Mouse (Mus musculus) lung, embryonic 16.5 days (tissue): Measurements from ENCODE around the gene Sdccag8. TPM values are rescaled to one million over a fixed set of nuclear protein-coding genes. Genes with fewer than 3 reads are reported as not detected.
A peak's percentile ranks its signal among the peaks of the same experiment; 100 is the strongest.

Experiments
- ATAC-seq: fragments of 200-750 bp; cut with Nextera tagmentation; 2 replicates; pipeline ENCODE4 v1.8.0; 2017; ENCODE audit warnings: low read depth, mild to moderate bottlenecking, moderate library complexity
- H3K27ac ChIP-seq: fragments of 300-500 bp; sonication (generic); 2 replicates; pipeline ENCODE4 v1.5.1; 2014; ENCODE audit warnings: mild to moderate bottlenecking, control low read depth, low read length
- H3K27me3 ChIP-seq: fragments of 300-500 bp; sonication (generic); 2 replicates; pipeline ENCODE4 v1.6.1; 2014; ENCODE audit warnings: low read depth, low read length, mixed read lengths; ENCODE audit not compliant: control insufficient read depth, insufficient read depth
- H3K36me3 ChIP-seq: fragments of 300-500 bp; sonication (generic); 2 replicates; pipeline ENCODE4 v1.6.1; 2014; ENCODE audit warnings: low read length; ENCODE audit not compliant: control insufficient read depth, insufficient read depth
- H3K4me1 ChIP-seq: fragments of 300-500 bp; sonication (generic); replicated peaks from 2 replicates; pipeline ENCODE4 v1.6.1; 2014; ENCODE audit warnings: low read length, mixed read lengths; ENCODE audit not compliant: control insufficient read depth, insufficient read depth
- H3K4me2 ChIP-seq: fragments of 300-500 bp; sonication (generic); 2 replicates; pipeline ENCODE4 v1.6.1; 2014; ENCODE audit warnings: low read depth, low read length, control low read depth
- H3K4me3 ChIP-seq: fragments of 300-500 bp; sonication (generic); 2 replicates; pipeline ENCODE4 v1.5.1; 2014; ENCODE audit warnings: mild to moderate bottlenecking, low read length, control low read depth
- H3K9ac ChIP-seq: fragments of 300-500 bp; sonication (generic); 2 replicates; pipeline ENCODE4 v1.6.1; 2014; ENCODE audit warnings: low read length, control low read depth
- H3K9me3 ChIP-seq: fragments of 300-500 bp; sonication (generic); 2 replicates; pipeline ENCODE4 v1.6.1; 2016; ENCODE audit warnings: low read length; ENCODE audit not compliant: control insufficient read depth
- WGBS: fragments of 180-500 bp; shearing (Covaris S2); extraction: QIAGEN DNeasy Blood & Tissue Kit; methylation state at CpG from one replicate; pipeline ENCODE4 v1.1.7; 2014; 5-methylcytosine and 5-hydroxymethylcytosine counted together
- polyA plus RNA-seq: library from polyadenylated mRNA; unstranded; fragments of >200 nt; fragmentation: Nextera tagmentation; extraction: Ambion mirVana; gene quantifications from 2 replicates; pipeline ENCODE4 v1.2.1, GENCODE M21; 2015

Sdccag8 gene
- polyA plus RNA-seq, 1 experiment from 2014 or later: 16.9 TPM

GRCm38 (mm10) chr1:177012774-177013173, 198.3 kb downstream of the Sdccag8 start:
- WGBS: 80% methylated on average over 3 of the region's 3 CpGs
- H3K4me1 ChIP-seq: peaks cover 22% of the 10 kb centered on the region
- ATAC-seq: no peak

GRCm38 (mm10) chr1:177013313-177013712, 198.9 kb downstream of the Sdccag8 start:
- WGBS: 73% methylated on average over 1 of the region's 1 CpGs
- Histone ChIP-seq H3K27ac (no peak overlapping the region), H3K4me3 (no peak overlapping the region), H3K9me3 (no peaks in the 10 kb centered on the region), H3K4me2 (no peak overlapping the region), H3K4me1 (peaks cover 22% of the 10 kb centered on the region), H3K27me3 (no peaks in the 10 kb centered on the region), H3K36me3 (no peaks in the 10 kb centered on the region), H3K9ac (no peak overlapping the region)
- ATAC-seq: no peak

More at GRCm38 (mm10) chr1:177012774-177013173, 198.3 kb downstream of the Sdccag8 start:
- H3K27me3 ChIP-seq: no peaks in the 10 kb centered on the region
- no peak overlapping the region for H3K9ac ChIP-seq
- H3K27ac ChIP-seq: no peak overlapping the region
- H3K9me3 ChIP-seq: no peaks in the 10 kb centered on the region
- no peaks in the 10 kb centered on the region for H3K36me3 ChIP-seq
- no peak overlapping the region for H3K4me3 ChIP-seq
- H3K4me2 ChIP-seq: no peak overlapping the region

GRCm38 (mm10) chr1:177013776-177014175, 199.3 kb downstream of the Sdccag8 start:
- Histone ChIP-seq H3K4me2 (no peak overlapping the region), H3K36me3 (no peaks in the 10 kb centered on the region), H3K4me1 (peaks cover 20% of the 10 kb centered on the region), H3K4me3 (no peak overlapping the region), H3K27ac (peak overlapping the region; percentile 58), H3K9me3 (no peaks in the 10 kb centered on the region), H3K27me3 (no peaks in the 10 kb centered on the region), H3K9ac (no peak overlapping the region)
- 67% methylated on average over 3 of the region's 3 CpGs for WGBS
- no peak for ATAC-seq

- H3K36me3 ChIP-seq: no peaks in the 10 kb centered on the region
- WGBS: 37% methylated on average over 2 of the region's 2 CpGs
- ATAC-seq: peak; percentile 45
Observed at GRCm38 (mm10) chr1:177014346-177014745, 199.9 kb downstream of the Sdccag8 start.

GRCm38 (mm10) chr1:177014921-177015439, 200.5 kb downstream of the Sdccag8 start:
- no peak overlapping the region for H3K9ac ChIP-seq
- 45% methylated on average over 6 of the region's 6 CpGs for WGBS
- no peaks in the 10 kb centered on the region for H3K27me3 ChIP-seq
- peak overlapping the region; percentile 58 for H3K27ac ChIP-seq
- no peaks in the 10 kb centered on the region for H3K9me3 ChIP-seq
- H3K4me2 ChIP-seq: no peak overlapping the region
- H3K4me3 ChIP-seq: no peak overlapping the region
- no peaks in the 10 kb centered on the region for H3K36me3 ChIP-seq
- H3K4me1 ChIP-seq: peaks cover 15% of the 10 kb centered on the region
- ATAC-seq: peak; percentile 67

More at GRCm38 (mm10) chr1:177014346-177014745, 199.9 kb downstream of the Sdccag8 start:
- Histone ChIP-seq H3K9me3 (no peaks in the 10 kb centered on the region), H3K9ac (no peak overlapping the region), H3K4me3 (no peak overlapping the region), H3K27me3 (no peaks in the 10 kb centered on the region), H3K4me1 (peaks cover 17% of the 10 kb centered on the region), H3K27ac (peak overlapping the region; percentile 58), H3K4me2 (no peak overlapping the region)

- Histone ChIP-seq H3K9me3 (no peaks in the 10 kb centered on the region), H3K27ac (no peak overlapping the region), H3K4me2 (no peak overlapping the region), H3K9ac (no peak overlapping the region), H3K36me3 (no peaks in the 10 kb centered on the region), H3K27me3 (no peaks in the 10 kb centered on the region), H3K4me3 (no peak overlapping the region), H3K4me1 (peaks cover 15% of the 10 kb centered on the region)
- 46% methylated on average over 3 of the region's 3 CpGs for WGBS
- ATAC-seq: no peak
Observed at GRCm38 (mm10) chr1:177015917-177016316, 201.5 kb downstream of the Sdccag8 start.

GRCm38 (mm10) chr1:177016729-177017128, 202.3 kb downstream of the Sdccag8 start:
- Histone ChIP-seq H3K4me2 (no peak overlapping the region), H3K9me3 (no peaks in the 10 kb centered on the region), H3K27me3 (no peaks in the 10 kb centered on the region), H3K4me3 (no peak overlapping the region), H3K4me1 (peaks cover 15% of the 10 kb centered on the region), H3K27ac (no peak overlapping the region), H3K36me3 (no peaks in the 10 kb centered on the region), H3K9ac (no peak overlapping the region)
- no peak for ATAC-seq
- WGBS: 74% methylated on average over 2 of the region's 2 CpGs

- no peak overlapping the region for H3K27ac ChIP-seq
- H3K9me3 ChIP-seq: no peaks in the 10 kb centered on the region
- H3K9ac ChIP-seq: no peak overlapping the region
- H3K27me3 ChIP-seq: no peaks in the 10 kb centered on the region
- H3K4me1 ChIP-seq: peaks cover 14% of the 10 kb centered on the region
- peaks cover 2% of the 10 kb centered on the region; the same call in 1 of the 2 replicates for H3K36me3 ChIP-seq
- WGBS: 93% methylated on average over 1 of the region's 1 CpGs
- H3K4me3 ChIP-seq: no peak overlapping the region
- no peak for ATAC-seq
- H3K4me2 ChIP-seq: no peak overlapping the region
Observed at GRCm38 (mm10) chr1:177018750-177019149, 204.3 kb downstream of the Sdccag8 start.

GRCm38 (mm10) chr1:177019668-177020067, 205.2 kb downstream of the Sdccag8 start:
- 89% methylated on average over 5 of the region's 5 CpGs for WGBS
- no peak for ATAC-seq
- Histone ChIP-seq H3K4me1 (peaks cover 5% of the 10 kb centered on the region), H3K27me3 (no peaks in the 10 kb centered on the region), H3K36me3 (peaks cover 2% of the 10 kb centered on the region; the same call in 1 of the 2 replicates), H3K9ac (no peak overlapping the region), H3K27ac (no peak overlapping the region), H3K4me2 (no peak overlapping the region), H3K9me3 (no peaks in the 10 kb centered on the region), H3K4me3 (no peak overlapping the region)
